Mouse (Mus musculus): ENCODE measurements around the gene Kcnmb4.

Kcnmb4 gene

DNA sequence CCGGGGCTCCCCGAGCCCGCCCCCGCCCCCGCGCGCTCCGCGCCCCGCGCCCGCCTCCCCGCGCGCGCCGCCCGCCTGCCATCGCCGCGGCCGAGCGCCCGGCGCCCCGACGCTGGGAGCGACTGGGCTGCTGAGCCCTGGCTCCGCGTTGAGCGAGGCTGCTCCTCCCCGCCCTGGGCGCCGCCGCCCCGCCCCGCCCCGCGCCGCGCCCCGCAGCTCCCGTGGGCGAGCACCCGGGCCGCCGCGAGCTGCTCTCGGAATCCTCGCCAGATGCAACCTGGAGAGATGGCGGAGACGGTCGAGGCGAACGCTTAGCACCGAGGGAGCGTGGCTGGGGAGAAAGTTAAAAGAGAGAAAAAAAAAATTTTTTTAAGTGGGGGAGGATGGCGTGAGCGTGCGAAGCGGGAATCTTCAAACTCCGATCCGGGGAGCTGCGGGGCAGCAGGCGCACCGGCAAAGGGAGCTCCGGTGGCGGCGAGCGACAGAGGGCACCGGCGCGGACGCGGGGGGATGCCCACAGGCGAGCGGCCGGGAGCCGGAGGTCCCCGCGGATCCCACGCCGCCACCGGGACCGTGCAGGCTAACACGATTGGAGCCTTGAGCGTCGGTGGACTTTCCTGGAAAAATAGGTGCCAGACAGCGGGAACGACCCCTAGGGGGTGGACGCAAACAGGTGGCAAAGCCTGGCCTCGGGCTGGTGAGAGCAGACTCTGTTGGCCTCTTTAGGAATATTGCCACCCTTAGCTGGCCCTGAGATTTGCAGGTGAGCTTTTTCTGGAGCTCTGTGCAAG lies at the start of gene Kcnmb4:
Gene Kcnmb4 (minus strand): TSS at position 120 of the 791 bp plus-strand sequence.
- peak; percentile 13 to 23 for DNase-seq

DNA sequence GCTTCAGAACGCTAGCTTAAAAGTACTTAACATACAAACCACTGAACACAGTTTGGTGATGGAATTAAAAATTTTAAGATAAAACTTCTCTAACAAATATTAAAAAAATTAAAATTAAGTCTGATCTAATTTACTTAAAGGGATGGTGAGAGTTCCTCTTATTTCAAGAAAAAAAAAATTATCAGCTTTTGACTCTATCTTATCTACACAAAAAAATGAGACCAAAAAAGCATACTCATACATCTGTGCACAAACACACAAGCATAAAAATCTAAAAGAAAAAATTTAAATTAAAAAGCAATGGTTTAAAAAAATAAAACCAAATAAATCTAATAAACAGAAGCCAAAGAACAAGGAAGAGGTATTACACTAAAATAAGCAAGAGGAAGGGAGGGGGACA lies 45.9 kb upstream of the Kcnmb4 start:
- DNase-seq, result no peak

DNA sequence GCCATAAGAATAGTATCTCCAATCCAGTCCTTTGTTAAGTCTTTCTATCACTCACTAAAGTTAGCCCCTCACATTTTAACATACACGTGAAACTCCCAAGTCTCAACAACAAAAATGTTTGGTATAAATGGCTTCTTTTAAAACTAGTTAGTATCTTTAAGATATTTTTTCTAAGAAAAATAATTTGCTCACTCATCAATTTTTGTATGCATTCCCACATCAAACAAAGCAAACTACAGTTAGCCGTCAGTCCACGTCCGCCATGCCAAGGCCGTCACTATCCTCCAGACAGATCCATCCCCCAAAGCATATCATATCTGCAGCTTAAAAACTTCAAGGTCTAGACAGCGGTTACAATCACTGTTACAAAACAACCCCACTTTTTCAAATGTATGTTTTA lies 41.9 kb upstream of the Kcnmb4 start:
- DNase-seq, result no peak

DNA sequence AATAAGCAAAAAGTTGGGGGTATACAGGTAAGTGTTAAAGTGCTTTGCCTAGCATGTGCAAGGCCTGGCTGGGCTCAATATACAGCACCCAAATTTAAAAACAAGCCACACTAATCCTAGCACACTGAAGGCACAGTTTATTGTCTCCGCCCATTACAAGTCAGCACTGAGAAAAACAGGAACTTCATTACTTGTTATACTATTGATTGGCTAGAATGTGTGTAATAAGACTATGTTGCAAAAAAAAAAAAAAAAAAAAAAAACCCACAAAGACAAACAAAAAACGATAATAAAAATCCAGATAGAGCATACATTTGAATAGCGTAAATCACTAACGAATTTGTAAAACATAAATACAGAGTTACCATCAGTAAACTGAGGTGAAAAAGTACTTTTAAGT lies 41.5 kb upstream of the Kcnmb4 start:
- DNase-seq, result no peak

DNA sequence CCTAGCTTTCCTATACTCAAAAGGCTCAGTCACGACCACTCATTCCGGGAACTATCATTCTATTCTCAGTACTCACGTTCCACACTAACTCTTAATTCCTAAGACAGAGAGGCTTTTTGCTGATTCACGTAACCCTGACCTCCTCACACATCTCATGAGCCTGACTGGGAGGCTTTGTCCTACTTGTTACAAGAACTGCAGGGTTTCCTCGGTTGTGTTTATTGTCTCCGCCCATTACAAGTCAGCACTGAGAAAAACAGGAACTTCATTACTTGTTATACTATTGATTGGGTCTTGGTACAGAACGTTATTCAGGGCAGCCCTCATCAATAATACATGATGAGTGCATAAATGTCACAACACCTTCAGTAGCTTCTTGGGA lies 39.6 kb upstream of the Kcnmb4 start:
- no peak for DNase-seq

DNA sequence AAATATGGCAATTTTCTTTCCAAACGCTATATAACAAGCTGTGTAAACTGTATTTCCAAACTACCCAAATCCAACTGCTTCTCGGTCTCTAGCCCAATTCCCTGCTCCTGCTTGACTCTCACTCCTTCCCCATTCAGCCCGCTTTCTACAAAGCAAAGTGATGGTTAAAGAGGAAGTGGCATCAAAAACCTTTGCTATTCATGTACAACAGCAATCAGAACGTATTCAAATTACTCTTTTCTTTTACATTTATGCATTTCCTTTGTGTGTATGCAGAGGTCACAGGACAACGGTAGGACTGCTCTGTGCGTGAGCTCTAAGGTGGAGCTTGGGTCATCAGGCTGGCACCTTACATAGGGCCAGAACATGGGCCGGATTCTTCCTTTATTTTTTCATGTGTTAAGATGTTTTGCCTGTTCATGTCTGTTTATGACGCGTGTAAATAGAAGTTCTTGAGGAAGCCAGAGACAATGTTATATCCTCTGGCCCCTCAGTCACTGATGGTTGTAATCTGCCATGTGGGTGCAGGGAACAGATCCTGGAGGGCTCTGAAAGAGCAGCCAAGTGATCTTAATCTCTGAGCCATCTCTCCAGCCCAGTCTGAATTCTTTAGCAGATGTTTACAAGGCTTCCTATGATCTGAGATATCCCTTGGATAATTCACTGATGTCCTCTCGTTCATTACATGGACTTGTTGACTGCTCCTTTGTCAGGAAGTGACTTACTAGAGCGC lies 39.0 kb upstream of the Kcnmb4 start:
- peak in 1 of 2 experiments; percentile 13 for DNase-seq

DNA sequence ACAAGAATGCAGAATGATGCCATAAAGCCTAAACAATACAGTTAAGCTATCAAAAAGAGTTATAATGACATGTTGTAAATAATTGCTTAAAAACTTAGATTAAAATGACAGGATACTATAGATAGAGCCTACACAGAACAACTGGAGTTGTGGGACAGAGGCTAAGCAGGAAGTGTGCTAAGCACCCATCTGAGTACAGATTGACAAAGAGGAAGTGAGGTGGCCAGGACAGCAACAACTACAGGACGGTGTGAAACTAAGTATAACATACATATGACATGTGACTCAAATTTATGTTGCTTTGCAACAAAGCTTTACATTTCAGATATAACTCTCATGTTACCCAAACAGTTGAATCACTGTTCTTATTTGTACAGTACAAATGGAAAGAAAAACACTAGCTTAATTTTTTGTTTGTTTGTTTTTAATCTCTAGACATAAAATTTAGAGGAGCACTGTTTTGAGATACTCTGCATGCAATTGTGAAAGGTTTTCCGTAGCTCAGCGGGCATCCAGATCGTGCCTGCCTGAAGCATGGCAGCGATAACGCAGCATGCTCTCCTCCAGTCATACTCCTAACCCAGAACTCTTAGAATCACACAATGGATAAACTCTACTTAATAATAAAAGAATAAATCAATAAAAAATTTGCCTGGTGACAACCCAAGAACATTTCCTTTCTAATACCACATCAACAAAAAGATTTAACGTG lies 31.8 kb upstream of the Kcnmb4 start:
- no peak for DNase-seq

DNA sequence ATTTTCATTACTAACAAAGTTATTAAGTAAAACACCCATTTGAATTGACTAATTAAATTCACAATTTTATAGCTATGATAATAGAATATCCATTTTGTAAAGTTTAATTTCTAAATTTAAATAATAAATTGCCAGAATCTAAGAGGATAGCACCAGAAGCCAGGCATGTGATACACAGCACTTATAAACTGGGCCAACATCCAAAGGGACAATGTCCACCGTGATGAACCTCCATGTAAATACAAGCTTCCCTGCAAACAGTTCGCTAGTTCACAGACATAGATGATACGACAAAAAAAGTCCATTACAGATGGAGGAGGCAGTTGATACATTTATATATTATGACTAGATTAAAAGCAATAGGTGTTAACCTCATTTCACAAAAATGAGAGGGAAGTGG lies 19.1 kb upstream of the Kcnmb4 start:
- no peak for DNase-seq

DNA sequence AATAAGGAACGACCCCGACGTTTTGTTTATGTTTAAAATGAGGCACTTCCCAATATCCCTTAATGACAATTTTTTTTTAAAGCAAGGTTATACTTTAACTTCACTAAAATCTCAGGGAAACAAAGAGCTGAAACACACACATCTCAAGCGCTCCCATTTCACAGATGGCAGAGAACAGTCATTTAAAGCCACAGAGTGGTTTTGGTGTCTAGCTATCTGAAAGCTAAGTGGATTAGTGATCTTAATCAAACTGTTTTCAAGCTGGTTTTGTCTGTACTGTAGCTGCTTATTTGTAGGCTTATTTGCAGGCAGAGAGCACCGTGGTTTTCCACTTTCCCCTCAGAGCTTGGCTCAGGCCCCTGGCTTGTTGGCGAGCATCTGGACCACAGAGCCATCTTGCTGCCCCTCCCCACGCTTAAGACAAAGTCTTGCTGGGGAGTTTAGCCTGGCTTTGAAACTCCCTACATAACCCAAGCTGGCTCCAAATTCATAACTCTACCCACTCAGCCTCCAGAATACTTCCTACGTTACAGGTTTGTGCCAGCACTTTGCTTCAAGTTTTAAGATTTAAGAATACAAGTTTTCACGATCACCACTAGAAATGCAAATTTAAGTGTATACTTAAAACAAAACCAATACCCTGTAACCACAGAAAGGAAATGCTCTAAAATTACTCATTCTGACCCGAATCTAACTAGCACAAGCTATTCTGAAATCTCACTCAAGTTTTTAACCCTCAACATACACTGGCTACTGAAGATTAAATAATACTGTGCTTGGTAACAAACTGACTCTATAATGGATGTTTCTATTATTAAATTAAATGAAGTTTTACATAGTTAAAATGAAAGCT lies 13.4 kb upstream of the Kcnmb4 start:
- DNase-seq, result no peak

DNA sequence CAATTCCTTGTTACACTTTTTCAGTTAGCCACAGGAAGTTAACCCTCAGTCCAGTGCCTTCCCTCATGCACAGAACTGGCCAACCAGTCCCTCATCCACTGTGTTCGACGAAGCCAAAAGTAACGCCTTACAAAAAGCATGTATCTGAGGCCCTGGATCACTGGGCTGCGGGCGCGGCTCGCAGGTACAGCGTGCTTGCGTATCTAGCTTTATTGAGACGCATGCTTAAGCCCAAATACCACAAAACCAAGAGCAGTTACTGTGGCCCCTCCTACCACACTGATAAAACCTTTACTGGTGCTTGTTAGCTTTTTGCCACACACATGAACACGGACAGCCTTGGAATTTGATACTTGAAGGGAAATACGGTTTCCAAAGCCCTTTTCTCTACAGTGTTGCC lies 8.2 kb upstream of the Kcnmb4 start:
- DNase-seq, result no peak

DNA sequence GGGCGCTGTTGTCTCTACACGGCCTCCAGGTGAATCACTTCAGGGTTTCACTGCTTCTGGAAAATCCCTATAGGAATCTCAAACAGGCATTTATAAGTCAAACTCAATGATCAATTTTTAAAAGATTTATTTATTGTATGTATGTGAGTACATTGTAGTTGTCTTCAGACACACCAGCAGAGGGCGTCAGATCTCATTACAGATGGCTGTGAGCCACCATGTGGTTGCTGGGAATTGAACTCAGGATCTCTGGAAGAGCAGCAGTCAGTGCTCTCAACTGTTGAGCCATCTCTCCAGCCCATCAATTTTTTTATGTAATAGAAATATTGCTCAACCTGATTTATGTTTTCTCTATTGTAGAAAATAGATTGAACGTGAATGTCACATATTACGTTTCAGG lies 7.3 kb upstream of the Kcnmb4 start:
- DNase-seq, result no peak

DNA sequence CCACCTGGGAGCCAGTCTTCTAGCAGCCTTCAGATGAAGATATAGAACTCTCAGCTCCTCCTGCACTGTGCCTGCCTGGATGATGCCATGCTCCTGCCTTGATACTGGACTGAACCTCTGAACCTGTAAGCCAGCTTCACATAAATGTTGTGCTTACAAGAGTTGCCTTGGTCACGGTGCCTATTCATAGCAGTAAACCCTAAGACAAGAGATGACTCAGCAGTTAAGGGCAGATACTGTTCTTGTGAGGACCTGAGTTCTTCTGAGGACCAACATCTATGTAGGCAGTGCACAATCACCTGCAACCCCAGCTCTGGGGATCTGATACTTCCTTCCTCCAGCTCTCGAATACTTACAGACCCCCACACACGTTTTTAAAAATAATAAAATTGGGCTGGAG lies 2.9 kb upstream of the Kcnmb4 start:
- no peak for DNase-seq

DNA sequence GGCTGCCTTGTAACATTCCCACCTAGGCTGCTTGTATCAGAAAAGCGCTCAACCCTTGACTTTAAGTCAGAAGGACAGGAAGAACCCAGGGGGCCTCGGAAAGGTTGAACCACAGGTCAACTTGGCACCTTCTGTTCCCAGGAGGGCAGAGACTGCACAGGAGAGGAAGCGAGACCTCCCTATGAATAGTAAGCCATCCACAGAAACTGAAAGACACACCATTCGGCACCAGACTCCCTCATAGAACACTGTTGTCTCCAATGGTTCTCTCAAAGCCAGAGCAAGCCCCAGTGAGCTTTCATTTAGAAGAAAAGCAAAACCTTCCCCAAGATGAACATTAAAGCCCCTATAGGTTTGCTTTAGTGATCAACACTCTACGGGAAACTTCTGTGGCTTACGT lies 2.0 kb upstream of the Kcnmb4 start:
- DNase-seq, result no peak

DNA sequence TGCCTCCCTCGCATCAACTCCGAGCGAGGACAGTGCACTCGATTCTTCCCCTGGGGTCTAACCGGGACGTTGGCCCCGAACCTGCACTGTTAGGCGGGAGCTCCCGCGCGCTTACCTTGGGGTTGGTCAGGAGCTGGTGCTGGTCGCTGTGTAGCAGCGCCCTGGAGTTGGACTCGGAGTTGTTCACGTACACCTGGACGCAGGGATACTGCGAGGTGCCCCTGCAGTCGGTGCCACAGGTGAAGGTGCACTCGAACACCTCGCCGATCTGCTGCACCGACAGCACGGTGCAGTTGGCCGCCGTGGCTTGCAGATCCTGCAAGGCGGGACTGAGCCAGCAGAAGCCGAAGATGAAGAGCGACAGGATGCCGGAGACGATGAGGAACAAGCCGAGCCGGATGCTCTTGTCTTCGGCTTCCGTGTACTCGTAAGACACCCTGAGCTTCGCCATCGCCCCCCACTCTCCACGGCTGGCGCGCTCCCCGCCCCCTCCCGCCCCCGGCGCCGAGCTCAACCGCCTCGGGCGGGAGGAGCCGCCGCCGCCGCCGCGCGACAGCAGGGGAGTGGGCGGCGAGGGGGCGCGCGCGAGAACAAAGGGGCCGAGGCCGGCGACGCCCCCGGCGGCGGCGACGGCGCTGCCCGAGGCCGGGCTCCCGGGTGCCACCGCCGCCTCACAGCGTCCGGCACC lies 463 bp downstream of the Kcnmb4 start:
- no peak for DNase-seq

DNA sequence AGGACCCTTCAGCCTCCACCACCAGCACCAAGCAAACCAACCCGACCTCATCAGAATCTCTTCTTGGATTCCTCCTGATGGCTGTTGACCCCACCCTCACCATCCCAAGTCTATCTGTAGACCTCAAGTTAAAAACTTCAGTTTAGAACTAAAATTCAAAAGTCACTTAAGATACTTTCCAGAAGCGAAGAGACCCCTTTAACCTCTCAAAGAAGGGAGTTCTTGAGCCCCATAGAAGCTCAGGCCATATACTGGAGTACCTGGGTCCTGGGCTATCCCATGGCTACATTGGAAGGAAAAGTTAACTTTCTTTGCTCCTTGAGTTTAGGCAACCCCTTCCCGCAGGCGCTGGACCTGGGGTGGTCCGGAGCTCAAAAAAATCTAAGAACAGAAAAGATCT lies 1.1 kb downstream of the Kcnmb4 start:
- no peak for DNase-seq

DNA sequence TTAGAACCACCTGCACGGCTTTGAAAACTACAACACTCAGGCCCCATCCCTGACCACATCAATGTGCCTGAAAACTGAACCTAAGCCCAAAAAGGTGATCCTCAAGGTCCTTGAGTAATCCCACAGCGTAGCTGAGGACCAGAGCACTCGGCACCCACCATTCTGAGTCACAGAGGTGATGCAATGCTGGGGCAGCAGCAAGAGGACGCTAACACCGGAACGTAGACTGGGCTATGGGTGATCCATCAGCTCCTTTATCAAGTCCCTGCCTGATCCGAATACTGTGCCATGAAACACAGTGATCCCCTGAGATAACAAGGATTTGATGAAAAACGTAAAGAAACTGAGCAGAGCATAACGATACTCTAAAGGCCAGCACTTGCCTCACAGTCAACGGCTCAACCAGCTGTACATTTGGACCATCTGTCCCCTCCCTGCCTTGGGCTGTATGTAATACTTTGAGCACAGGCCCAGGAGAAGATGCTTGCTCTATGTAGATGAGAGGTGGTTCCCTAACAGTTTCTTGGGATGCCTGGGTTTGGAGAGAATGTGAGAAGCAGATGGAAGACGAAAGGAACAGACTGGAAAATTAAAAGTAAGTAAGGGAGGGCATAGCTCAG lies 3.3 kb downstream of the Kcnmb4 start:
- no peak for DNase-seq

DNA sequence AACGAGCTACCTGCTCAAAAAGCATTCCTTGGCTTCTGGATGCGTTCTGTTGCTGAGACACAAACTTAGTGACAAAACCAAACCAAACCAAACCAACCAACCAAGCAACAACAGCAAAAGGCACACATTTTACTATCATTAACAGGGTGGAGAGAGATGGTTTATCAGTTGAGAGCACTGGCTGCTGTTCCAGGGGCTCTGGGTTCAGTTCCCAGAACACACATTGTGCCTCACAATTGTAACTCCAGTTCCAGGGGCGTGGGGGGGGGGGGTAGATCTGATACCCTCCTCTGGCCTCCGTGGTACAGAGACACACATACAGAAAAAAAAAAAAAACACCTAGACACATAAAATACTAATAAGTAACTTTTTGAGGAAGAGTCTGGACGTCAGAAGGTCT lies 5.6 kb downstream of the Kcnmb4 start:
- no peak for DNase-seq

DNA sequence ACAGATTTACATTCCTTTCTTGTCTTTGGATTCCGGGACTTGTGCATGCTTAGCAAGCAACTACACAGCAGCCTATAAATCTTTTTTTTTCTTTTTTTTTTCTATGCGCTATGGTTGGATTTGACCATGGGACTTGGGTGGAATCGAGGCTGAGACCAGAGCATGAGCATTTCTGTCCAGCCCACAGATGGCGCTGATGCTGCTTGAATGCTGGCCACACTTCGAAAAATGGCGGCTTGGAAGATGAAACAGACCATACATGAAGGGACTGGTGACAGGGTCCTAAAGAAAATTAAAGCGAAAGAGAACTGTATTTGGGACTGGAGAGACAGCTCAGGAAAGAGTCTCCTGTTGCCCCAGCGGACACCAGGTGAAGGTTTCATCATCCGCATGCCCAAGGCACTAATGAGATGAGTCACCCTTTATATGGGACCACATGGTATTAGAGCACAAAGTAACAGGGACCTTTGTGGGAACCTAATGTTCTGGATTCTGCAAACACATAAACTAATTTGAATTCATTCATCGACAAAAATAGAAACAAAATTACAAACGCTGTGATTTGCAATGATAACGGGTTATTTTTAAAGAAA lies 9.8 kb downstream of the Kcnmb4 start:
- no peak for DNase-seq

DNA sequence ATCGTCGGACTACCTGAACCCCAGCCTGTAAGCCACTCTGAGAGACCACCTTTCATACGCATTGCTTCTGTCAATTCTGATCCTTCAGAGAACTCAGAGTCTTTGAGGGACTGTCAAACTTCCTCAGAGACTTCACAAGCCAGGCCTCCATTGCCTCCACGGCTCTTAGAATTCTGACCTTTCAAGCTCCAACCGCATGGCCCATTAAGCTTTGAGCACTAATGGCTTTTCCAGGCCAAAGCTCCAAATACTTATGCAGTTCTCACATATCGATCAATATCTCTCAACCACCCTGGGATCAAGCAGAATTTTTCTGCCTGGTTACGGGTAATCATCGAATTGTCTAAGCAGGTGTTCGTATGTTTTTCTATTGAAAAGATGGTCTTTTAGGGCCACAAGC lies 12.2 kb downstream of the Kcnmb4 start:
- DNase-seq, result no peak

DNA sequence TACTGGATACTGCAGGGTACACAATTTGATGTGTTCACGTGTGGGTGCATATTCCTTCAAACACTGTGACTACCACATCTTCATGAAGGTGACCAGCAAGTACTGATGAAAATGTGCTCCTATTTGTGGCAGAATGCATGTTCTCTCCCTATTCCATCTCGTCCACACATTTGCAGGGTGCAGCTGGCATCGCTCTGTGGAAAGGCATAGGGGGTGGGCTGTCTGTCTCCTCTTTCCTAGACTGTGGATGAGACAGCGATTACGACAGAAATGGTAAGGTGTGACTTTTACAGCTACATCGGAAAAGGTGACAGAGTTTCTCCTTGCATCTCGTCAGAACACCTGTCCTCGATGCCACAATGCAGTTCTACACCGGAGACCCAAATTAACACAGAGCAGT lies 14.9 kb downstream of the Kcnmb4 start:
- DNase-seq, result no peak

DNA sequence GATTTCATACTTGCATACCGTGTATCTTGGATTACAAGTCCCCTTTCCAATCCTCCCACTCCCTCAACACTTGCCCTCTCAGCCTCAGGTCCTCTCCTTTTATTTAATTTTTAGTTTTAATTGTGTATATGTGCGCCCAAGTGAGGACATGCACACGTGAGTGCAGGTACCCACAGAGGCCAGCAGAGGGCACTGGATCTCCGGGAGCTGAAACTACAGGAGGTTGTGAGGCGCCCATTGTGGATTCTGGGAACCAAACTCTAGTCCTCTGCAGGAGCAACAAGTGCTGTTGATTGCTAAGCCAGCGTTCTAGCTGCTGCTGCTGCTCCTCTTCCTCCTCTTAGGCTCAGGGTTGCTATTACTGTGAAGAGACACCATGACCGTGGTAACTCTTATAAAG lies 20.9 kb downstream of the Kcnmb4 start:
- DNase-seq, result no peak

Data from lung, adult 18-20 months (tissue).